In genomic region chr12:107200903-107201302, GRCm38 (mm10) we compare ENCODE assay signal across 14 mouse cellular contexts.
"Had no signal": no experiment of that assay in that cellular context is flagged by ENCODE, and none has a peak within 500 bp of the region (broad histone marks: within the 10 kb centered on the region; RNA-seq: fewer than 3 reads in every experiment).

No protein-coding gene starts in this region.

- H3K4me1 ChIP-seq: liver, embryonic 15.5 days; midbrain, embryonic 15.5 days; neural tube, embryonic 13.5 days had no signal

- H3K4me2 ChIP-seq: liver, embryonic 11.5 days; liver, embryonic 15.5 days; midbrain, embryonic 15.5 days; neural tube, embryonic 13.5 days had no signal

- ATAC-seq: lung, postnatal 0 days; midbrain, embryonic 15.5 days had no signal

- DNase-seq: kidney, adult 18-20 months; kidney, postnatal 14 days; lung, adult 2 months; lung, postnatal 36 days; retina, postnatal 1 day; right cerebral cortex, postnatal 4 days; spleen, adult 18-20 months had no signal

- H3K9me3 ChIP-seq: limb, embryonic 10.5 days; liver, embryonic 15.5 days; midbrain, embryonic 15.5 days; neural tube, embryonic 13.5 days had no signal

- H3K9ac ChIP-seq: liver, embryonic 15.5 days; midbrain, embryonic 15.5 days; neural tube, embryonic 13.5 days had no signal

- H3K36me3 ChIP-seq: limb, embryonic 10.5 days; liver, embryonic 15.5 days; midbrain, embryonic 15.5 days; neural tube, embryonic 13.5 days had no signal

- H3K27me3 ChIP-seq: liver, embryonic 15.5 days; midbrain, embryonic 15.5 days; neural tube, embryonic 13.5 days had no signal

- H3K27ac ChIP-seq: left cerebral cortex, adult 2 months; limb, embryonic 10.5 days; liver, embryonic 15.5 days; midbrain, embryonic 15.5 days; neural tube, embryonic 13.5 days had no signal

- H3K4me3 ChIP-seq: left cerebral cortex, adult 2 months; limb, embryonic 10.5 days; liver, embryonic 15.5 days; midbrain, embryonic 15.5 days; neural tube, embryonic 13.5 days had no signal
